Mouse (Mus musculus) lung, postnatal 0 days (tissue): Measurements from ENCODE around the gene Akr1c12.
"Not testable (repeated sequence)": the region's sequence is repeated elsewhere in the genome, so short reads cannot be mapped to it uniquely, and the experiment has no call there.

Experiments used
- CTCF ChIP-seq: IDR thresholded peaks from 2 replicates; pipeline ENCODE4 v1.5.1; 2016; ENCODE audit warnings: antibody characterized with exemption, mild to moderate bottlenecking
- EP300 ChIP-seq: IDR thresholded peaks from 2 replicates; pipeline ENCODE4 v1.6.1; 2016; ENCODE audit warnings: antibody characterized with exemption, mild to moderate bottlenecking, control low read depth

DNA sequence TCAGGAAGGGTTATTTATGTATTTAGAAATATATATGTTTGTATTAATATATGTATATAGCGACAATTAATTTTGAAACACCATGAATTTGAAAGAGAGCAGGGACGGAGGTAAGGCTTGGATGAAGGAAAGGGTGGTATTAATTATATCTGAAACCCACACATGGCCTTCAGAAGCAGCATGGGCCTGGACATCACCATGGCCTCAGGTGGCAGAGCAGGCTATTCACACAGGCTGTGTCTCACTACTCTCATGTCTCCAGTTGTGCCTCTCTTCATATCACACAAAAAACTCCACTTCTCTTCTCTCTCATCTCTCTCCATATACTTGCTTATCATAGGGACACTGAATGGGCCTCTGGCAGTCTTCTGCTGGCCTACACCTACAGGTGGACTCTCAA is 13.8 kb downstream of the Akr1c12 start:
- not testable (repeated sequence) for TF ChIP-seq CTCF, EP300
